Mouse (Mus musculus): ENCODE data around the gene Gm10972.
"Not testable (repeated sequence)": the region's sequence is repeated elsewhere in the genome, so short reads cannot be mapped to it uniquely, and the experiment has no call there.

Gene Gm10972

GRCm38 (mm10) chr3:94642495-94643162 is at the start of gene Gm10972:
Gm10972 (plus strand) TSS chr3:94643112.
- DNase-seq: not testable (repeated sequence)

GRCm38 (mm10) chr3:94595871-94596287 is 47.0 kb upstream of the Gm10972 start:
- DNase-seq: no peak

- no peak for DNase-seq
Measured at GRCm38 (mm10) chr3:94597224-94597779, 45.6 kb upstream of the Gm10972 start.

- peak; percentile 80 to 87 for DNase-seq
Measured at GRCm38 (mm10) chr3:94601959-94602358, 41.0 kb upstream of the Gm10972 start.

- no peak for DNase-seq
Measured at GRCm38 (mm10) chr3:94609621-94610020, 33.3 kb upstream of the Gm10972 start.

GRCm38 (mm10) chr3:94610581-94610980 is 32.3 kb upstream of the Gm10972 start:
- DNase-seq: peak; percentile 32 to 42

GRCm38 (mm10) chr3:94611343-94611742 is 31.6 kb upstream of the Gm10972 start:
- DNase-seq: peak; percentile 64 to 74

GRCm38 (mm10) chr3:94611834-94612233 is 31.1 kb upstream of the Gm10972 start:
- peak; percentile 30 to 34 for DNase-seq

GRCm38 (mm10) chr3:94612274-94612673 is 30.6 kb upstream of the Gm10972 start:
- DNase-seq: no peak

GRCm38 (mm10) chr3:94613258-94613878 is 29.5 kb upstream of the Gm10972 start:
- peak in 1 of 2 experiments; percentile 13 for DNase-seq

- DNase-seq: peak; percentile 52 to 66
Measured at GRCm38 (mm10) chr3:94616717-94617116, 26.2 kb upstream of the Gm10972 start.

GRCm38 (mm10) chr3:94621740-94622507 is 21.0 kb upstream of the Gm10972 start:
- no peak for DNase-seq

GRCm38 (mm10) chr3:94622550-94622949 is 20.4 kb upstream of the Gm10972 start:
- no peak for DNase-seq

- DNase-seq: no peak
Measured at GRCm38 (mm10) chr3:94624281-94624680, 18.6 kb upstream of the Gm10972 start.

- no peak for DNase-seq
Measured at GRCm38 (mm10) chr3:94628712-94629111, 14.2 kb upstream of the Gm10972 start.

GRCm38 (mm10) chr3:94629876-94630275 is 13.0 kb upstream of the Gm10972 start:
- DNase-seq: no peak

GRCm38 (mm10) chr3:94648755-94649590 is 6.1 kb downstream of the Gm10972 start:
- peak; percentile 13 to 18 for DNase-seq

- DNase-seq: peak; percentile 20 to 21
Measured at GRCm38 (mm10) chr3:94650409-94650808, 7.5 kb downstream of the Gm10972 start.

GRCm38 (mm10) chr3:94653967-94654366 is 11.1 kb downstream of the Gm10972 start:
- not testable (repeated sequence) for DNase-seq

GRCm38 (mm10) chr3:94657852-94658739 is 15.2 kb downstream of the Gm10972 start:
- peak; percentile 14 to 21 for DNase-seq

- peak; percentile 76 to 81 for DNase-seq
Measured at GRCm38 (mm10) chr3:94658740-94659095, 15.8 kb downstream of the Gm10972 start, which contains the start of gene Tuft1. Tuft1 (minus strand) TSS chr3:94658872.
